In the genomic region with DNA sequence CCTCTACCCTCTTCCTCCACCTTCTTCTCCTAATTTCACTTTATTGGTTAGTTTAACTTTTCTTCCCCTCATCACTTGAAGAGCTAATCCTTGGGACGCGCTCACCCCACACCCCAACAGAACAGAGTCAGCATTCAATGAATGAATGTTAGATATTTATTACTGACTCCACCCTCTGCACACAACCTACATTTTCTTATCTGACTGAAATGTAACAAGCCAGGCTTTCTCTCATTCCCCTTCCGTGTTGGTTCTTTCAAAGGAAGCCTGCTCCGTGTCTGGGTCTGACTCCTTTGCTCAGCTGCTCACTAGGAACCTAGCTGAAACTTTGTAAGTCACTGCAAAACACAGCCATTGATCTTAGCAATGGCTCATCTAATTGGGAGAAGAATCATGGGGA, we compare ENCODE assay signal across 15 mouse cellular contexts. TPM values are rescaled to one million over a fixed set of nuclear protein-coding genes. Genes with fewer than 3 reads are reported as not detected.
DNase-seq lines count a peak whose midpoint lies in the region; ATAC-seq and TF ChIP-seq lines count a peak whose summit lies in the region.
"Had no signal": no experiment of that assay in that cellular context is flagged by ENCODE, and none has a peak within 500 bp of the region (broad histone marks: within the 10 kb centered on the region; RNA-seq: fewer than 3 reads in every experiment).

No protein-coding gene starts in this region.

- peak overlapping the region; percentile 59 for H3K27ac ChIP-seq in intestine, embryonic 16.5 days (ENCODE audit: low read length)
- H3K27ac ChIP-seq in liver, postnatal 0 days (ENCODE audit: low read depth), result peak overlapping the region; percentile 90
- H3K27ac ChIP-seq in hindbrain, embryonic 13.5 days, result no peak overlapping the region

- H3K4me1 ChIP-seq in erythroblast, embryonic 14.5 days (ENCODE audit: control insufficient read depth), result peaks cover 59% of the 10 kb centered on the region
- H3K4me1 ChIP-seq in G1E (ENCODE audit: insufficient read depth, low read depth, low read length), result peaks cover 73% of the 10 kb centered on the region
- peaks cover 27% of the 10 kb centered on the region for H3K4me1 ChIP-seq in intestine, embryonic 16.5 days (ENCODE audit: control insufficient read depth, insufficient read depth, low read length)
- H3K4me1 ChIP-seq in liver, postnatal 0 days (ENCODE audit: insufficient read depth), result peaks cover 26% of the 10 kb centered on the region
- peaks cover 27% of the 10 kb centered on the region for H3K4me1 ChIP-seq in hindbrain, embryonic 13.5 days (replicated peaks)

- no peaks in the 10 kb centered on the region for H3K27me3 ChIP-seq in erythroblast, embryonic 14.5 days (ENCODE audit: control insufficient read depth)
- no peaks in the 10 kb centered on the region for H3K27me3 ChIP-seq in G1E (ENCODE audit: insufficient read depth, low read length)
- H3K27me3 ChIP-seq in intestine, embryonic 16.5 days (replicated peaks; ENCODE audit: control insufficient read depth, insufficient read depth, low read length), result peaks cover 2% of the 10 kb centered on the region; the same call in 1 of the 2 replicates
- H3K27me3 ChIP-seq in liver, postnatal 0 days (ENCODE audit: insufficient read depth, low read length), result 0 out of 2 replicates have a peak, but pooled peaks cover 3% of the 10 kb centered on the region
- H3K27me3 ChIP-seq in hindbrain, embryonic 13.5 days, result no peaks in the 10 kb centered on the region
- H3K27me3 ChIP-seq: Patski had no signal

- peak overlapping the region; percentile 68 for H3K4me3 ChIP-seq in erythroblast, embryonic 14.5 days (replicated peaks)
- H3K4me3 ChIP-seq in G1E (ENCODE audit: low read depth, low read length), result peak overlapping the region; percentile 0; the same call in 1 of the 2 replicates
- H3K4me3 ChIP-seq in intestine, embryonic 16.5 days (ENCODE audit: low read length), result no peak overlapping the region
- 0 out of 2 replicates have a peak overlapping the region, but pooled peaks have one; percentile 7 for H3K4me3 ChIP-seq in liver, postnatal 0 days (ENCODE audit: low read depth, low read length)
- no peak overlapping the region for H3K4me3 ChIP-seq in hindbrain, embryonic 13.5 days

- no peak for ATAC-seq in erythroblast, adult 5-6 weeks (replicated peaks; ENCODE audit: low FRiP score, poor library complexity, severe bottlenecking)
- 0 out of 2 replicates have a peak, but pooled peaks have one; percentile 22 for ATAC-seq in G1E (ENCODE audit: extremely low read depth, insufficient number of reproducible peaks, low FRiP score, poor library complexity, severe bottlenecking)
- peak; percentile 12 for ATAC-seq in intestine, embryonic 16.5 days
- ATAC-seq in liver, postnatal 0 days, result no peak
- no peak for ATAC-seq in hindbrain, embryonic 13.5 days (ENCODE audit: low FRiP score)
- ATAC-seq: forebrain, embryonic 14.5 days; midbrain, embryonic 16.5 days; Patski had no signal

- 37% methylated on average over 4 of the region's 4 CpGs for WGBS in intestine, embryonic 16.5 days
- WGBS in liver, postnatal 0 days (ENCODE audit: insufficient replicate concordance), result 28% methylated on average over 4 of the region's 4 CpGs
- 75% methylated on average over 4 of the region's 4 CpGs for WGBS in hindbrain, embryonic 13.5 days

- H3K4me2 ChIP-seq in intestine, embryonic 16.5 days (ENCODE audit: low read depth, low read length), result no peak overlapping the region
- H3K4me2 ChIP-seq in liver, postnatal 0 days (ENCODE audit: low read depth, low read length), result peak overlapping the region; percentile 91
- H3K4me2 ChIP-seq in hindbrain, embryonic 13.5 days, result no peak overlapping the region

- no peak for DNase-seq in G1E (ENCODE audit: low spot score)
- no peak for DNase-seq in liver, postnatal 0 days
- no peak for DNase-seq in layer of hippocampus, postnatal 36 days
- no peak for DNase-seq in frontal cortex, postnatal 25 days (ENCODE audit: low spot score in 2 of 2)
- DNase-seq: cerebellum, adult 8-10 months; kidney, postnatal 14 days; lung, postnatal 4 days; thymus, postnatal 14 days had no signal

- H3K36me3 ChIP-seq in erythroblast, embryonic 14.5 days (ENCODE audit: control insufficient read depth), result peaks cover 26% of the 10 kb centered on the region
- H3K36me3 ChIP-seq in G1E (replicated peaks), result peaks cover 4% of the 10 kb centered on the region
- H3K36me3 ChIP-seq in intestine, embryonic 16.5 days (ENCODE audit: control insufficient read depth, insufficient read depth, low read length), result no peaks in the 10 kb centered on the region
- no peaks in the 10 kb centered on the region for H3K36me3 ChIP-seq in liver, postnatal 0 days (replicated peaks; ENCODE audit: insufficient read depth, low read length)
- no peaks in the 10 kb centered on the region for H3K36me3 ChIP-seq in hindbrain, embryonic 13.5 days

- no peaks in the 10 kb centered on the region for H3K9me3 ChIP-seq in erythroblast, embryonic 14.5 days (ENCODE audit: control insufficient read depth, low read length)
- H3K9me3 ChIP-seq in G1E (replicated peaks), result no peaks in the 10 kb centered on the region
- H3K9me3 ChIP-seq in intestine, embryonic 16.5 days (ENCODE audit: control insufficient read depth, low read length), result no peaks in the 10 kb centered on the region
- no peaks in the 10 kb centered on the region for H3K9me3 ChIP-seq in liver, postnatal 0 days (ENCODE audit: low read length)
- no peaks in the 10 kb centered on the region for H3K9me3 ChIP-seq in hindbrain, embryonic 13.5 days

- no peak for TF ChIP-seq EP300 in liver, postnatal 0 days (IDR thresholded peaks at IDR 0.05; ENCODE audit: low read depth)

- TF ChIP-seq CTCF in G1E (IDR thresholded peaks at IDR 0.05; ENCODE audit: low read depth, low read length), result no peak
- no peak for TF ChIP-seq CTCF in liver, postnatal 0 days (IDR thresholded peaks at IDR 0.05; ENCODE audit: low read depth)

- no peak overlapping the region for H3K9ac ChIP-seq in intestine, embryonic 16.5 days (ENCODE audit: low read depth, low read length)
- no peak overlapping the region for H3K9ac ChIP-seq in liver, postnatal 0 days (replicated peaks)
- H3K9ac ChIP-seq in hindbrain, embryonic 13.5 days, result no peak overlapping the region

RNA-seq across cellular contexts. Expression of a gene that starts 1.8 kb away (rescaled TPM):
- polyA plus RNA-seq in erythroblast, embryonic 14.5 days (2012), result 9.2 and 14.3 TPM in 2 replicates
- total RNA-seq in erythroblast, adult 5-6 weeks (2015; ENCODE audit: low replicate concordance), result 96.1 and 126 TPM in 2 replicates
- total RNA-seq in erythroblast, adult 5-6 weeks (2017; ENCODE audit: low replicate concordance), result 118 and 177 TPM in 2 replicates
- 24.9 and 68.0 TPM in 2 replicates for total RNA-seq in G1E (2014; fragmentation: Nextera tagmentation)
- 14.7 and 18.0 TPM in 2 replicates for total RNA-seq in G1E (2017)
- polyA plus RNA-seq in G1E (2012), result 43.8 and 49.3 TPM in 2 replicates
- polyA plus RNA-seq in intestine, embryonic 16.5 days (2015; fragmentation: Nextera tagmentation; extraction: Ambion mirVana), result 2.2 and 2.4 TPM in 2 replicates
- polyA plus RNA-seq in liver, postnatal 0 days (2015; fragmentation: Nextera tagmentation; extraction: Ambion mirVana), result 6.6 and 7.0 TPM in 2 replicates
- 10 to 100 TPM; 36.0 to 36.5 TPM for total RNA-seq in layer of hippocampus, postnatal 36 days (2021)
- polyA plus RNA-seq in hindbrain, embryonic 13.5 days (2015; fragmentation: Nextera tagmentation; extraction: Ambion mirVana), result 12.7 and 12.8 TPM in 2 replicates

Comparison
In these comparisons a context has a peak if more than half of its experiments do, and no peak if none do; other contexts are left out.
1. H3K4me3 ChIP-seq: peak in erythroblast, embryonic 14.5 days (single experiment), G1E (single experiment) and liver, postnatal 0 days (single experiment); none in intestine, embryonic 16.5 days (single experiment) and hindbrain, embryonic 13.5 days (single experiment).
2. ATAC-seq: peak in G1E (single experiment) and intestine, embryonic 16.5 days (single experiment); none in erythroblast, adult 5-6 weeks (single experiment), liver, postnatal 0 days (single experiment) and hindbrain, embryonic 13.5 days (single experiment).